Mouse (Mus musculus): ENCODE data around the gene Kcnq1. TPM values are rescaled to one million over a fixed set of nuclear protein-coding genes. Genes with fewer than 3 reads are reported as not detected.
A peak's percentile ranks its signal among the peaks of the same experiment; 100 is the strongest.

The Kcnq1 gene
- total and polyA plus RNA-seq, 2 experiments from 2014 or later: 1.00 to 2.0 TPM

DNA sequence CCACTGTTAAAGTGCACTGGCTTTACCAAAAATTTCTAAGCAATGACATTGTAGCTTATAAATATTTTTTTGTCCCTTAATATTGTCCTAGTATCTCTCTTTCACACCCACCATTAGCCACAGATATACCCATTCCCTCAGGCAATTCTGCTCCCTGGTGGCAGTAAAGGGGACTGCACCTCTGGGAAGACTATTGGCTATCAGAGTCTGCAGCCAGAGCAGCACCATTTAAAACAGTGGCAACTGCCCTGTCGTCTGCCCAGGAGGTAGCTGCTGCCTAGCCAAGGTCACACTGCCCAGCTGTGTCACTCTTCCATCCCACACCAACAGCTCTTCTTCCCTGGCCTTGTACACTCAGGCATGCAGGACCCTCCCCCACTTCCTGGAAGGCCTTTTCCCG, 19.8 kb upstream of the Kcnq1 start:
- no peaks in the 10 kb centered on the region for H3K9me3 ChIP-seq (ENCODE audit: low read length)
- peak; percentile 76 for TF ChIP-seq CTCF (IDR thresholded peaks at IDR 0.05; ENCODE audit: low read depth)
- no peaks in the 10 kb centered on the region for H3K27me3 ChIP-seq (ENCODE audit: insufficient read depth, low read length)
- H3K27ac ChIP-seq (ENCODE audit: low read depth, low read length): no peak overlapping the region
- WGBS: 50% methylated on average over 2 of the region's 2 CpGs
- no peak overlapping the region for H3K9ac ChIP-seq
- ATAC-seq (no peak; the same call in 1 of the 2 replicates), DNase-seq (peak; percentile 30)
- H3K36me3 ChIP-seq (ENCODE audit: insufficient read depth): no peaks in the 10 kb centered on the region
- no peak overlapping the region for H3K4me2 ChIP-seq (ENCODE audit: low read depth)
- H3K4me1 ChIP-seq (ENCODE audit: insufficient read depth): no peaks in the 10 kb centered on the region
- no peak overlapping the region for H3K4me3 ChIP-seq (ENCODE audit: low read depth, low read length)

DNA sequence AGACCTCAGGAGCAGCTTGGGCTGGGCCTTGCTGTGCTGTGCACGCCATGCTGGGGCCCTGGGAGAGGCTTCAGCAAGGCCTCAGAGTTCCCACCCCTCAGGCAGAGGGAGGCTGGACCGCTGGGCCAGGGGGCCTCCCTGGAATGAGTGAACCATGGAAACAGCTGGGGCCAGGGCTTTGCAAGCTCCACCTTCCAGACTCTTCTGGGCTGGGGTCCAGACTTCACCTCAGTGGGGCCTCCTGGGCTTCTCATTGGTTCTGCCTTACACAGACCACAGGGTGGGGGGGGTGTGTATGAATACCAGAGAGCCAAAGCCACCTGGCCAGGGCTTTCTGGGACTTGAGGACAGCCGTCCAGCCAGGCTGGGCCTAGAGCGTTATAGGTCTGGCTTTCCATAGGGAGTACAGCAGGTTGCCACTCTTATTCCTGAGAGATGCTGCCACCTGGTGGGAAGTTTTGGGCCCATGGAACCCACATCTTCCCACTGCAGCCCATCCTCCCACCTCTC, 19.0 kb upstream of the Kcnq1 start:
- WGBS: 41% methylated on average over 4 of the region's 4 CpGs
- Histone ChIP-seq H3K36me3 (ENCODE audit: insufficient read depth) (no peaks in the 10 kb centered on the region), H3K4me1 (ENCODE audit: insufficient read depth) (no peaks in the 10 kb centered on the region), H3K9ac (no peak overlapping the region), H3K27ac (ENCODE audit: low read depth, low read length) (no peak overlapping the region), H3K4me2 (ENCODE audit: low read depth) (no peak overlapping the region), H3K9me3 (ENCODE audit: low read length) (no peaks in the 10 kb centered on the region), H3K4me3 (ENCODE audit: low read depth, low read length) (no peak overlapping the region), H3K27me3 (ENCODE audit: insufficient read depth, low read length) (no peaks in the 10 kb centered on the region)
- TF ChIP-seq CTCF (IDR thresholded peaks at IDR 0.05; ENCODE audit: low read depth): peak; percentile 61
- ATAC-seq (no peak), DNase-seq (peak; percentile 31)

DNA sequence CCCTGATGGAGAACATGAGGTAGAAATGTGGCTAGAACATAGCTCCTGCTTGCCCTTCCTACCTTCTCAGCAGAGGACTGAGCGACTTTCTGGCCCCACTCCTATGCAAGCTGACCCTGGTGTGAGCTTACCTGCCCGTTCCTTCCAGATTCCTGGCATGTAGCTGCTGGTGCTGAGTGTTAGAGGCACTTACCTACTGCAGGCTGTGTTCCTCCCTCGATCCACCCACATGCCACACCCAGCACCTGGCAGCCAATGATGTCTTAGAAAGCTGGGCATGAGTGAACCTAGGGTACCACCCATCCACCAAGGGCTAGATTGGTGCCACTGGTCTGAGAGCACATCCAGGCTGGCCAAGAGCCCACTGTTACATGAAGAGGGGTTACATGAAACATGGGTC, 12.3 kb upstream of the Kcnq1 start:
- Histone ChIP-seq H3K36me3 (ENCODE audit: insufficient read depth) (no peaks in the 10 kb centered on the region), H3K9ac (no peak overlapping the region), H3K27ac (ENCODE audit: low read depth, low read length) (no peak overlapping the region), H3K4me2 (ENCODE audit: low read depth) (no peak overlapping the region), H3K9me3 (ENCODE audit: low read length) (no peaks in the 10 kb centered on the region), H3K4me3 (ENCODE audit: low read depth, low read length) (no peak overlapping the region), H3K27me3 (ENCODE audit: insufficient read depth, low read length) (no peaks in the 10 kb centered on the region), H3K4me1 (ENCODE audit: insufficient read depth) (no peaks in the 10 kb centered on the region)
- DNase-seq (no peak), ATAC-seq (no peak)
- WGBS: 70% methylated on average over 3 of the region's 3 CpGs
- TF ChIP-seq CTCF (IDR thresholded peaks at IDR 0.05; ENCODE audit: low read depth): no peak

DNA sequence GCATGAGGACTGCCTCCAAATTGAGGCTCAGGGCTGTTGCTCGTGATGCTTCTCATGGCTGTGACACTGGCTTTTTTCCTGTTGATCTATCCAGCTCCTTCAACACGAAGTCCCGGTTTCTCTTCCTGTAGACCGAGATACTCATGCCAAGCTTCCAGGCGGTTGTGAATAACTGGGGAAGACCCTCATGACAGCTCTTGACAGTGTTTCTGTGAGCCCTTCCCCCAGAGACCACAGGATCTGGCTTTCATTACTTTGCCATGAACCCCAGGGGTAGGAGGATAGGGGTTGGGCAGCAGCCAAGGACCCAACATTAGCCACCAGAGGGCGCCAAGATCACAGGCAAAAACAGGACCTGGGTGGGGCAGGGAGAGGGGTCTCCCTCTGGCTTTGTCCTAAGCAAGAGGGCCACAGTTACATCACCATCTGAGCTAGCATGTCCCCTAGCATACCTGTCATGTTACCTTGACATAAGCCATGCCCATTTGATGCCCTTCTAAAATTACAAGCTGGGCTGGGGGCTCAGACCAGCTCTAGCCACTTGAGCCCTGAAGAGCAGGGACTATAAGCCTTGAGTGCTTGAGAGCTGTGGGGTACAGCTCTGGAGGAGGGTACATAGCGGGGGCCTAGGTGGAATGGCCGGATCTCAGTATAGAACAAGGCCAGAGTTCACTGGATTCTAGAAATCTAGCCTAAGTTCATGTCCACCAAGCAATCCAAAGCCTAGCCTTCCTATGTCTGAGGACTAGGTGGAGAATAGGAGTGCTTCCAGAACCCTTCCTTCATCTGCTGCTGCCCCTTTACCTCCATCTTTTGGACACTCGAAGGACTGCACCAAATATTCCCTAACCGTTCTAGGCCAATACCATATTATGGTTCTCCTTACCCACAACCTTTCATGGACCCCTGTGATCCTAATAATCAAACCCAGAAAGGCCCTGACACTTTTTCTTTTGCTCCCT, 11.3 kb upstream of the Kcnq1 start, which contains the start of gene Trpm5:
Gene Trpm5 (minus strand): TSS at position 51 of the 962 bp plus-strand sequence.
- Histone ChIP-seq H3K4me1 (ENCODE audit: insufficient read depth) (no peaks in the 10 kb centered on the region), H3K9ac (no peak within 1 kb of the TSS), H3K27me3 (ENCODE audit: insufficient read depth, low read length) (no peaks in the 10 kb centered on the region), H3K4me3 (ENCODE audit: low read depth, low read length) (no peak within 1 kb of the TSS), H3K27ac (ENCODE audit: low read depth, low read length) (no peak within 1 kb of the TSS), H3K4me2 (ENCODE audit: low read depth) (no peak within 1 kb of the TSS), H3K9me3 (ENCODE audit: low read length) (no peaks in the 10 kb centered on the region), H3K36me3 (ENCODE audit: insufficient read depth) (no peaks in the 10 kb centered on the region)
- DNase-seq (peak; percentile 29), ATAC-seq (no peak)
- TF ChIP-seq CTCF (IDR thresholded peaks at IDR 0.05; ENCODE audit: low read depth): peak; percentile 73
- WGBS: 49% methylated on average over 10 of the region's 10 CpGs

DNA sequence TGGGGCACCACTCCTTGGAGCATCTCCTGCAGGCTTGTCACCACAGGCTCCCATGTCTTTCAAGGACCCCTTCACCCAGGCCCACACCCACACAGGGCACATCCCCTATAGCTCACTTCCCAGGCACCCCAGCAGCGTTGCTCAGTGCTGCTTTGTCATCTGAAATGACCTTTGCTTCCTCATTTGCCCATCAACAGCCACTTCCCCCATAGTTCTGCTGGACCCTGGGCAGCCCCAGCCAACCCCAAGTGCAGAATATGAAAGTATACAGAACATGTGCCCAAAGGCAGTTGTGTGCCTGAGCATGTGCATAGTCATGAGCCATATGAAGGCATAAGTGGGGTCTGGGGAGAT, 10.6 kb upstream of the Kcnq1 start:
- no peaks in the 10 kb centered on the region for H3K27me3 ChIP-seq (ENCODE audit: insufficient read depth, low read length)
- no peak overlapping the region for H3K4me2 ChIP-seq (ENCODE audit: low read depth)
- H3K36me3 ChIP-seq (ENCODE audit: insufficient read depth): no peaks in the 10 kb centered on the region
- H3K4me1 ChIP-seq (ENCODE audit: insufficient read depth): no peaks in the 10 kb centered on the region
- H3K27ac ChIP-seq (ENCODE audit: low read depth, low read length): no peak overlapping the region
- no peak for TF ChIP-seq CTCF (IDR thresholded peaks at IDR 0.05; ENCODE audit: low read depth)
- no peak overlapping the region for H3K4me3 ChIP-seq (ENCODE audit: low read depth, low read length)
- no peaks in the 10 kb centered on the region for H3K9me3 ChIP-seq (ENCODE audit: low read length)
- 39% methylated on average over 1 of the region's 1 CpGs for WGBS
- H3K9ac ChIP-seq: no peak overlapping the region
- ATAC-seq: no peak
- no peak for DNase-seq

DNA sequence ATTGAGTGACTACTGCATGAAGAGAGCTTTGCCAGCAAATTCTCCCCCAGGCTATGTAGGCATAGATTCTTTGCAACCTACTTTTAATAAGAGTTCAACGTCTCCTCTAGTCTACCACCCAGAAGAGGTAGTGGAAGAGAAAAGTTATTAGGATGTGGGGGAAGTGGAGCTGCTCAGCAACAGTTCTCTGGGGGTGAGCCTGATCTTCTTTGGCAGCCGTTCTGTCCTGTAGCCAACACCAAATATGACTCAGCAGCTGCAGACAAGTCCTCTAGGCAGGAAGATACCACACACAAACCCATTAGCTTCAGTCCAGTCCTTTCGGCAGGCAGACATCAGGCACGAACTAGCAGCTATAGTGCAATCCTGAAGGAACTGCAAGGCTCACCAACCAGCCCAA, 5.4 kb upstream of the Kcnq1 start:
- Histone ChIP-seq H3K4me3 (ENCODE audit: low read depth, low read length) (no peak overlapping the region), H3K9me3 (ENCODE audit: low read length) (no peaks in the 10 kb centered on the region), H3K4me1 (ENCODE audit: insufficient read depth) (no peaks in the 10 kb centered on the region), H3K36me3 (ENCODE audit: insufficient read depth) (no peaks in the 10 kb centered on the region), H3K9ac (no peak overlapping the region), H3K27me3 (ENCODE audit: insufficient read depth, low read length) (peaks cover 1% of the 10 kb centered on the region; the same call in 1 of the 2 replicates), H3K4me2 (ENCODE audit: low read depth) (no peak overlapping the region), H3K27ac (ENCODE audit: low read depth, low read length) (no peak overlapping the region)
- ATAC-seq (no peak), DNase-seq (no peak)
- TF ChIP-seq CTCF (IDR thresholded peaks at IDR 0.05; ENCODE audit: low read depth): no peak
- 81% methylated on average over 4 of the region's 4 CpGs for WGBS

DNA sequence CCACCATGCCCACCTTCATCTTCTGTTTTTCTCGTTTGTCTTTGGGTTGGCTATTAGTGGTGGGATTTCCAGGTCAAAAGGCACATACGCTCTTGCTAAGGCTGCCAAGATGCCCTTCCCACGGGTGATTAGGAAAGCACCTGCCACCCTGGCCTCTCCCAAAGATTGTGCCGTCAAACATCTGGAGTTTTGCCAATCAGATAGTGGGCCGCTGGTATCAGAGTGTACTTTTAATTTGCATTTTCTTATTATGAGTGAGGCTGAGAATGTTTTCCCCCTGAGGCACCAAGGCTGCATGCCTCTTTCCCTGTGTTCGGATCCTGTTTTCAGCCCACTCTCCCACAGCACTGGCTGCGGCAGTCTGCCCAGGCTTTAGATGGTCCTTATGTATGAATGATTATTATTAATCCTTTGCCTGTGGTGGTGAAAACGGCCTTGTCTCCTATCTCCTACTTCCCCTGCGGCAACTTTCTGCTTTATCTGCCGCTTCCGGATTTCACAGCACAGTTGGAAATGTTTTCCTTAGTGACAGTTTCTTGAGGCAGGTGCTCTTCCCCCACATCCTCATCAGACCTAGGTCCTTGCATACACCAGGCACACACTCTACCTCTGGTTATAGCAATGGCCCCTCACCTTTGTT, 784 bp upstream of the Kcnq1 start:
- no peak overlapping the region for H3K27ac ChIP-seq (ENCODE audit: low read depth, low read length)
- WGBS: 67% methylated on average over 11 of the region's 11 CpGs
- H3K4me1 ChIP-seq (ENCODE audit: insufficient read depth): no peaks in the 10 kb centered on the region
- no peaks in the 10 kb centered on the region for H3K9me3 ChIP-seq (ENCODE audit: low read length)
- no peak overlapping the region for H3K9ac ChIP-seq
- DNase-seq (no peak), ATAC-seq (no peak)
- H3K4me3 ChIP-seq (ENCODE audit: low read depth, low read length): no peak overlapping the region
- peaks cover 35% of the 10 kb centered on the region for H3K27me3 ChIP-seq (ENCODE audit: insufficient read depth, low read length)
- H3K4me2 ChIP-seq (ENCODE audit: low read depth): no peak overlapping the region
- no peaks in the 10 kb centered on the region for H3K36me3 ChIP-seq (ENCODE audit: insufficient read depth)
- no peak for TF ChIP-seq CTCF (IDR thresholded peaks at IDR 0.05; ENCODE audit: low read depth)
